Mouse (Mus musculus) embryo, embryonic 9.5 days (tissue): ENCODE measurements at regions not wholly inside any gene's neighbourhood (a gene's known extent, or its start where the extent isn't known, plus 50 kb on each side); places are given as distances from the start of the nearest gene placed in this dataset.

Experiments used
- DNase-seq: peaks from one replicate; pipeline ENCODE4 v3.0.0-alpha.2; 2017; ENCODE audit errors: extremely low spot score

GRCm38 (mm10) chr14:73978694-73979093 is 317.7 kb downstream of the Gm21750 start:
- DNase-seq: no peak

DNA sequence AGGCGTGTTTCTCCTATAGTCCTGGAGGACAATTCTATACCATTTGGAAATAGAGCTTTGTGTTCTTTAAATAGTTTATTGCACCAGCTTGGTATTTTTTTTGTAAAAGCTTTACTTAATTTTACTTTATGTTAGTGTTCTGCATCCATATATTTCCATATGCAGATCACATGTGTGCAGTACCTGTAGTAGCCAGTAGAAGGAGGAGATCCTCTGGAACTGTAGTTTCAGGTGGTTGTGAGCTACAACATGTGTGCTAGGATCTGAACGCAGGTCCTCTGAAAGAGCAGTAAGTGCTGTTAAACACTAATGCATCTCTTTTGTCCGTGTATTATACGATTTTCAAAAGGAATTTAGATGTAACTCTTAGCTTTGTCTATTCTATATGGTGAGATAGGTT is 335.2 kb downstream of the Gm21750 start:
- DNase-seq: no peak

DNA sequence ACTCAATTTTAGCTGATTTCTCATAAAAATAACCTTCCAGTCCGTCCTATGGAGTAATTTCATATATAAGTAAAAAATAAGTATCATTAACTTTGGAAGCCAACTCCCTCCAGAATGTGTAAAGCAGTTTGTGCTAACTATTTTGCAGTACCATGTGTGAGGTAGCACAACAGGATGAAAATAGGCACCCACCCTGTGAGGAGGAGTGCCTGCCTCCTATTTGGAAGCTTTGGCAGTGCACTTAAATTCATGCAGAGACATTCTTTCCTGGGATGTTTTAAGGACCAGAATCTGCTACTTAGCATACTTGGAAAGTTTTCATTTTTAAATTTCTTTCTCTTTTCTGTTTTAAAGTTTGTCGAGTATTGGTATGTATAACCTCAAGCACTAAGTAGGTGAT is 336.8 kb downstream of the Gm21750 start:
- DNase-seq: no peak

- DNase-seq: no peak
These were observed 338.4 kb downstream of the Gm21750 start for GRCm38 (mm10) chr14:73999409-73999909.

GRCm38 (mm10) chr14:74006911-74007310 is 345.9 kb downstream of the Gm21750 start:
- DNase-seq: no peak

- DNase-seq: no peak
These were observed 350.5 kb downstream of the Gm21750 start for GRCm38 (mm10) chr14:74011555-74011954.

GRCm38 (mm10) chr14:74019421-74019820 is 358.4 kb downstream of the Gm21750 start:
- DNase-seq: no peak

GRCm38 (mm10) chr14:74047009-74047694 is 386.1 kb downstream of the Gm21750 start:
- no peak for DNase-seq

GRCm38 (mm10) chr14:74047695-74048280 is 386.8 kb downstream of the Gm21750 start:
- DNase-seq: no peak

DNA sequence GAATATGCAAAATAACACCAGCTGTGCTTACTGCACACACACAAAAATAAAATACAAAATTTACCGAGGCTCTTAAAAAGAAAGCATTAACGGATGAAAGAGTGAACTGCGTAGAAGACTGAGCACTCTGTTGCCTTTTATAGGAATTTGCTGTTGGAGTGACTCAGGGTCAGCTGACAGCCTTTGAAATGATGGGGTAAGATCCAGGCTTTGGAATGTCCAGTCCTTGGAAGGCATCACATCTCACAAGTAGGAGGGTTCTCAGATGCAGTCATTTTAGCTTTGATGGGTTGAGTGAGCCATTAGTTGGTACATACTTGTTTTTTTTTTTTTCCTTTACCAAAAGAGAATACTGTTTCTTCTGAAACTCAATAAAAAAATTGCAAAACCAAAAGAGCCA is 387.4 kb downstream of the Gm21750 start:
- DNase-seq: no peak

GRCm38 (mm10) chr14:74066051-74066450 is 405.0 kb downstream of the Gm21750 start:
- DNase-seq: no peak

DNA sequence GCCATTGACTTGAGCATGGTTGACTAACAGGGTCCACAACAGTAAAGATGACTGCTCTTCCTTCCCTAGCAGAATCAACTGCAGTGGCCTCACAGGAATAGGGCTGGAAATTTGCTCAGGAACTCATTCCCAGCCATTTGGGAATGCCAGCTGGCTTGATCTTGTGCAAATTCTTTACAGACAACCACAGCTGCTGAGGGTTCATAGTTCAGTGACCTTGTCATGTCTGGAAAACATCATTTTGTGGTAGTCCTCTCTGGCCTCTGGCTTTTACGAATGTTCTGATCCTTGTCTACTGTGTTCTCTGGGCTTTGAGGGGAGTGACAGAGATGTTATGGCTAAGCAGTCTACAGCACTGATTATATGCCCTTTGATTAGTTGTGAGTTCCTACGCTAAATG is 432.0 kb downstream of the Gm21750 start:
- no peak for DNase-seq

GRCm38 (mm10) chr14:74099696-74100095 is 438.7 kb downstream of the Gm21750 start:
- DNase-seq: no peak

GRCm38 (mm10) chr14:74112603-74113002 is 451.6 kb downstream of the Gm21750 start:
- DNase-seq: no peak

- DNase-seq: no peak
These were observed 452.1 kb downstream of the Gm21750 start for GRCm38 (mm10) chr14:74113116-74113515.

DNA sequence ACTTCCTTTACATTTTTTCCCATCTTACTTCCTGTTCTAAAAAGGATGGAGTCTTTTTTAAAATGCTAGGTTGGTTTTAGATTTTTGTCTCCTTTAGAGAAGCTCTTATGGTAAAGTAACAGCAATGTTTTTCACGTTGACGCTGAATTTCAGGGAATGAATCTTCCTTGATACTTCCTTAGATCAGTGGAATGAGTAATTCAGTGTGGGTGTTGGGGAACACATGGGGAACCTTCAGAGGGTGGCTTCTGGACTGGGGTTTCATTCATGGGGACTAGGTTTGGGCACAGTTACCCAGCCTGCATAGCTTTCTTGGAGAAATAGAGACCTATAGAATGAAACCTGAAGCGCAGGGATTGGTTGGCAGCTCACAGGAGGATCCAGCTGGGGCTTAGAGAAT is 452.5 kb downstream of the Gm21750 start:
- no peak for DNase-seq

GRCm38 (mm10) chr14:74117686-74118085 is 456.7 kb downstream of the Gm21750 start:
- DNase-seq: no peak

DNA sequence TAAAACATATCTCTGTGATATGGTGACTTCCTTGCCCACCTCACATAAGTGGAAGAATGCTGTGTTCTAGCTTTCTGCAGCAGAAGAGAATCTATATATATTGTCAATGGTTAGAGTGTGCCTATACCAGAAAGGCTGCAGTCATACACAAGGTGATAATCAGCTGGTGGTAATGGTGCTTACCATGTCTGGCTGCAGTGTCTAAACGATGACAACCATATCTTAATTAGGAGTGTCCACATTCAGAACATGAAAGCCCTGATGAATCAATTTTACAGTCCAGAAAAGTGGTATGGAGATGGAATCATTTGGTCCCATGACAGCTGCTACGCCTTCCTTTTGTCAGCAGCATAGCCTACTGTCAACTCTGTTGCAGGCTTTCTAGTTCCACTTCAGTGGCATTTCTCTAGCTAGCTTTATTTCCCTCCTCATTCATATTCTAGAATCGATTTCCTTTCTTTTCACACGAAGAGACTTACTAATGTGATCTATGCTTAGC is 484.2 kb downstream of the Gm21750 start:
- no peak for DNase-seq

DNA sequence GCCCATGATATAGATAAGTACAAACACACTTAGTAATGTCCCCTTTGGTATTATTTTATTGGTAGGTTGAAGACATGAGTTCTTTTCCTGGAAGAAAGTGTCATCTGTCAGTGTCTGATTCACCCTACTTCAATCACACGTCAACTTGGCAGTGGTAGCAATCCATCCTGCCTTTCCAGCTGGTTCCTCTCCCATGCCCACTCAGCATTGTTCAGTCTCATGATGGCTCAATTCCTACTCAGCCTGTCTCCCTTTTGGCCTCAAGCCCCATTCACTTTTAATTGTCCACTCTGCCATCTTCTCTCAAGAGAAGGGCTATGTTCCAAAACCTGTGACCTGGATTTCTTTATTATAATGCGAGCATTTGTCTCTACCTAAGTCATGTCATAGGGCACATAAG is 474.4 kb upstream of the Htr2a start:
- DNase-seq: no peak

DNA sequence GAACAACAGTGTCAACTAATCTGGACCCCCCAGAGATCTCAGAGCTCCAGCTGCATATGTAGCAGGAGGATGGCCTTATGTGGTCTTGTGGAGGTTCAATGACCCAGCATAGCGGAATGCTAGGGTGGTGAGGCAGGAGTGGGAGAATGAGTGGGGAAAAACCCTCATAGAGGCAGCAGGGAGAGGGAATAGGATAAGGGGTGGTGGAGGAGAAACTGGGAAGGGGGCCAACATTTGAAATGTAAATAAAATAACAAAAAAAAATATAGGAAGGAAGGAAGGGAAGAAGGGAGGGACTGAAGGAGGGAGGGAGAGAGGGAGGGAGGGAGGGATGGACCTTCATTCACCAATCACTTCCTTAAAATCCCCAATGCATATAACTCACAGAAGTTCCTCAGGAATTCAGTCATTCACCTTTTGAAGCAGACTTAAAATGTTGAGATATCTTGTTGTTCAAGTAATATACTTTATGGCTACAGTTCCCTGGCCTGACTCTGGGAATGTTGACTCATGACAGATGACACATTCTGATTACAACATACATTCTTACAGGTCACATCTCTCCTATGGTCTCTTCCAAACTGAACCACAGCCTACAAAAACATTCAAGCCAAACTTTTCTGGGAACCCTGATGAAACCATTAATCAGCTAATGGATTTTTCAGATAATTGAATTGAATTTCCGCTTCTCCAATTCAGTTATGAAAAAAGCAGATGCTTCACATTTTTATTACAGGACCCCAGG is 471.3 kb upstream of the Htr2a start:
- DNase-seq: no peak

DNA sequence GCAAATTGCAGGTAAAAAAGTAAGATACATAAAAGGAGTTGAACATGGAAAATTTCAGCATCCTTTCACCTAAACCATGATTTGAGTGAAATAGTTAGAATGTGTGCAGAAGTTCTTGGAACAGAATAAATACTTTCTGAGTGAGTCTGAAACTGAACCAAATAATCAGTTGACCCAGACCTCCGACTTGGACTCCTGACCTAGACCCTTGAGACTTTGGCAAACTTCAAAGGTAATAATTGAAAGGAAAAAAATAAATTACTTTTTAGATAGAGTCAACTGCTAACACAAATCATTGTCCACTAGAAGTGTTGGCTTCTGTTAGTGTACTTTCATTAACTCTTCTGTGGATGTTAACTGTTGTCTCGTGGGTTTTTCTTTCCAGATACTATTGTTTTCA is 460.6 kb upstream of the Htr2a start:
- DNase-seq: no peak

GRCm38 (mm10) chr14:74182996-74183395 is 457.6 kb upstream of the Htr2a start:
- no peak for DNase-seq

GRCm38 (mm10) chr14:74201710-74202109 is 438.9 kb upstream of the Htr2a start:
- no peak for DNase-seq
